Mouse (Mus musculus): Measurements from ENCODE around the gene Smim1. TPM values are rescaled to one million over a fixed set of nuclear protein-coding genes. Genes with fewer than 3 reads are reported as not detected.

Gene Smim1
- polyA plus RNA-seq, 1 experiment from 2014 or later: 104 TPM

GRCm38 (mm10) chr4:154055482-154055881 is 29.5 kb upstream of the Smim1 start:
- no peaks in the 10 kb centered on the region for H3K4me1 ChIP-seq (ENCODE audit: control insufficient read depth, insufficient read depth, low read length)
- no peaks in the 10 kb centered on the region for H3K36me3 ChIP-seq (ENCODE audit: control insufficient read depth, insufficient read depth, low read length)
- no peak overlapping the region for H3K9ac ChIP-seq (ENCODE audit: low read depth, low read length)
- ATAC-seq (replicated peaks; ENCODE audit: insufficient number of reproducible peaks, low FRiP score, low TSS enrichment): no peak
- 72% methylated on average over 7 of the region's 7 CpGs for WGBS (ENCODE audit: insufficient replicate concordance)
- H3K9me3 ChIP-seq (replicated peaks; ENCODE audit: control insufficient read depth, low read length): no peaks in the 10 kb centered on the region
- no peak overlapping the region for H3K27ac ChIP-seq (ENCODE audit: low read depth, low read length)
- H3K4me3 ChIP-seq (ENCODE audit: low read depth, low read length): no peak overlapping the region
- peaks cover 10% of the 10 kb centered on the region for H3K27me3 ChIP-seq (ENCODE audit: control insufficient read depth, insufficient read depth, low read length)
- H3K4me2 ChIP-seq: no peak overlapping the region

GRCm38 (mm10) chr4:154053065-154053464 is 27.0 kb upstream of the Smim1 start:
- ATAC-seq (replicated peaks; ENCODE audit: insufficient number of reproducible peaks, low FRiP score, low TSS enrichment): no peak
- Histone ChIP-seq H3K4me1 (ENCODE audit: control insufficient read depth, insufficient read depth, low read length) (no peaks in the 10 kb centered on the region), H3K27ac (ENCODE audit: low read depth, low read length) (no peak overlapping the region), H3K4me3 (ENCODE audit: low read depth, low read length) (no peak overlapping the region), H3K36me3 (ENCODE audit: control insufficient read depth, insufficient read depth, low read length) (no peaks in the 10 kb centered on the region), H3K9me3 (replicated peaks; ENCODE audit: control insufficient read depth, low read length) (no peaks in the 10 kb centered on the region), H3K9ac (ENCODE audit: low read depth, low read length) (no peak overlapping the region), H3K27me3 (ENCODE audit: control insufficient read depth, insufficient read depth, low read length) (peaks cover 5% of the 10 kb centered on the region), H3K4me2 (no peak overlapping the region)
- WGBS (ENCODE audit: insufficient replicate concordance): 50% methylated on average over 4 of the region's 4 CpGs

- no peaks in the 10 kb centered on the region for H3K36me3 ChIP-seq (ENCODE audit: control insufficient read depth, insufficient read depth, low read length)
- no peak overlapping the region for H3K9ac ChIP-seq (ENCODE audit: low read depth, low read length)
- ATAC-seq (replicated peaks; ENCODE audit: insufficient number of reproducible peaks, low FRiP score, low TSS enrichment): no peak
- no peak overlapping the region for H3K4me3 ChIP-seq (ENCODE audit: low read depth, low read length)
- no peaks in the 10 kb centered on the region for H3K9me3 ChIP-seq (replicated peaks; ENCODE audit: control insufficient read depth, low read length)
- H3K27ac ChIP-seq (ENCODE audit: low read depth, low read length): no peak overlapping the region
- no peaks in the 10 kb centered on the region for H3K4me1 ChIP-seq (ENCODE audit: control insufficient read depth, insufficient read depth, low read length)
- H3K4me2 ChIP-seq: no peak overlapping the region
- WGBS (ENCODE audit: insufficient replicate concordance): 82% methylated on average over 3 of the region's 3 CpGs
- H3K27me3 ChIP-seq (ENCODE audit: control insufficient read depth, insufficient read depth, low read length): no peaks in the 10 kb centered on the region
Measured at GRCm38 (mm10) chr4:154051401-154051800, 25.4 kb upstream of the Smim1 start.

- WGBS (ENCODE audit: insufficient replicate concordance): 62% methylated on average over 5 of the region's 5 CpGs
- Histone ChIP-seq H3K4me3 (ENCODE audit: low read depth, low read length) (no peak overlapping the region), H3K4me1 (ENCODE audit: control insufficient read depth, insufficient read depth, low read length) (no peaks in the 10 kb centered on the region), H3K9me3 (replicated peaks; ENCODE audit: control insufficient read depth, low read length) (no peaks in the 10 kb centered on the region), H3K27ac (ENCODE audit: low read depth, low read length) (no peak overlapping the region), H3K36me3 (ENCODE audit: control insufficient read depth, insufficient read depth, low read length) (no peaks in the 10 kb centered on the region), H3K4me2 (no peak overlapping the region), H3K9ac (ENCODE audit: low read depth, low read length) (no peak overlapping the region), H3K27me3 (ENCODE audit: control insufficient read depth, insufficient read depth, low read length) (0 out of 2 replicates have a peak, but pooled peaks cover 3% of the 10 kb centered on the region)
- ATAC-seq (replicated peaks; ENCODE audit: insufficient number of reproducible peaks, low FRiP score, low TSS enrichment): no peak
Measured at GRCm38 (mm10) chr4:154045837-154046236, 19.8 kb upstream of the Smim1 start.

- H3K4me1 ChIP-seq (ENCODE audit: control insufficient read depth, insufficient read depth, low read length): no peaks in the 10 kb centered on the region
- no peak within 1 kb of the TSS for H3K4me2 ChIP-seq
- H3K27me3 ChIP-seq (ENCODE audit: control insufficient read depth, insufficient read depth, low read length): 0 out of 2 replicates have a peak, but pooled peaks cover 5% of the 10 kb centered on the region
- no peak for ATAC-seq (replicated peaks; ENCODE audit: insufficient number of reproducible peaks, low FRiP score, low TSS enrichment)
- H3K9ac ChIP-seq (ENCODE audit: low read depth, low read length): no peak within 1 kb of the TSS
- H3K9me3 ChIP-seq (replicated peaks; ENCODE audit: control insufficient read depth, low read length): no peaks in the 10 kb centered on the region
- H3K36me3 ChIP-seq (ENCODE audit: control insufficient read depth, insufficient read depth, low read length): no peaks in the 10 kb centered on the region
- no peak within 1 kb of the TSS for H3K4me3 ChIP-seq (ENCODE audit: low read depth, low read length)
- 87% methylated on average over 9 of the region's 9 CpGs for WGBS (ENCODE audit: insufficient replicate concordance)
- no peak within 1 kb of the TSS for H3K27ac ChIP-seq (ENCODE audit: low read depth, low read length)
Measured at GRCm38 (mm10) chr4:154042577-154042976, 16.5 kb upstream of the Smim1 start, which contains the start of gene Ccdc27. Gene Ccdc27 (minus strand): TSS chr4:154042677.

- H3K27ac ChIP-seq (ENCODE audit: low read depth, low read length): no peak overlapping the region
- no peak overlapping the region for H3K4me2 ChIP-seq
- 46% methylated on average over 3 of the region's 3 CpGs for WGBS (ENCODE audit: insufficient replicate concordance)
- H3K9ac ChIP-seq (ENCODE audit: low read depth, low read length): no peak overlapping the region
- H3K4me1 ChIP-seq (ENCODE audit: control insufficient read depth, insufficient read depth, low read length): no peaks in the 10 kb centered on the region
- no peak for ATAC-seq (replicated peaks; ENCODE audit: insufficient number of reproducible peaks, low FRiP score, low TSS enrichment)
- no peaks in the 10 kb centered on the region for H3K36me3 ChIP-seq (ENCODE audit: control insufficient read depth, insufficient read depth, low read length)
- no peaks in the 10 kb centered on the region for H3K9me3 ChIP-seq (replicated peaks; ENCODE audit: control insufficient read depth, low read length)
- no peak overlapping the region for H3K4me3 ChIP-seq (ENCODE audit: low read depth, low read length)
- peaks cover 6% of the 10 kb centered on the region; the same call in 1 of the 2 replicates for H3K27me3 ChIP-seq (ENCODE audit: control insufficient read depth, insufficient read depth, low read length)
Measured at GRCm38 (mm10) chr4:154037123-154037522, 11.1 kb upstream of the Smim1 start.

- ATAC-seq (replicated peaks; ENCODE audit: insufficient number of reproducible peaks, low FRiP score, low TSS enrichment): no peak
- Histone ChIP-seq H3K27me3 (ENCODE audit: control insufficient read depth, insufficient read depth, low read length) (peaks cover 7% of the 10 kb centered on the region; the same call in 1 of the 2 replicates), H3K9ac (ENCODE audit: low read depth, low read length) (no peak overlapping the region), H3K4me1 (ENCODE audit: control insufficient read depth, insufficient read depth, low read length) (peaks cover 27% of the 10 kb centered on the region), H3K4me2 (no peak overlapping the region), H3K4me3 (ENCODE audit: low read depth, low read length) (no peak overlapping the region), H3K27ac (ENCODE audit: low read depth, low read length) (no peak overlapping the region), H3K9me3 (replicated peaks; ENCODE audit: control insufficient read depth, low read length) (no peaks in the 10 kb centered on the region), H3K36me3 (ENCODE audit: control insufficient read depth, insufficient read depth, low read length) (no peaks in the 10 kb centered on the region)
Measured at GRCm38 (mm10) chr4:154028646-154029045, 2.6 kb upstream of the Smim1 start.

- no peak overlapping the region for H3K27ac ChIP-seq (ENCODE audit: low read depth, low read length)
- WGBS (ENCODE audit: insufficient replicate concordance): 77% methylated on average over 7 of the region's 7 CpGs
- H3K9ac ChIP-seq (ENCODE audit: low read depth, low read length): no peak overlapping the region
- H3K36me3 ChIP-seq (ENCODE audit: control insufficient read depth, insufficient read depth, low read length): no peaks in the 10 kb centered on the region
- H3K9me3 ChIP-seq (replicated peaks; ENCODE audit: control insufficient read depth, low read length): no peaks in the 10 kb centered on the region
- peaks cover 33% of the 10 kb centered on the region for H3K4me1 ChIP-seq (ENCODE audit: control insufficient read depth, insufficient read depth, low read length)
- no peak overlapping the region for H3K4me3 ChIP-seq (ENCODE audit: low read depth, low read length)
- H3K4me2 ChIP-seq: no peak overlapping the region
- no peak for ATAC-seq (replicated peaks; ENCODE audit: insufficient number of reproducible peaks, low FRiP score, low TSS enrichment)
- peaks cover 7% of the 10 kb centered on the region; the same call in 1 of the 2 replicates for H3K27me3 ChIP-seq (ENCODE audit: control insufficient read depth, insufficient read depth, low read length)
Measured at GRCm38 (mm10) chr4:154028066-154028465, 2.0 kb upstream of the Smim1 start.

GRCm38 (mm10) chr4:154026441-154026761 is 371 bp upstream of the Smim1 start:
- Histone ChIP-seq H3K9me3 (replicated peaks; ENCODE audit: control insufficient read depth, low read length) (no peaks in the 10 kb centered on the region), H3K4me2 (peak overlapping the region; percentile 77), H3K27me3 (ENCODE audit: control insufficient read depth, insufficient read depth, low read length) (peaks cover 7% of the 10 kb centered on the region; the same call in 1 of the 2 replicates), H3K27ac (ENCODE audit: low read depth, low read length) (no peak overlapping the region), H3K9ac (ENCODE audit: low read depth, low read length) (peak overlapping the region; percentile 75; the same call in 1 of the 2 replicates), H3K4me1 (ENCODE audit: control insufficient read depth, insufficient read depth, low read length) (peaks cover 44% of the 10 kb centered on the region), H3K36me3 (ENCODE audit: control insufficient read depth, insufficient read depth, low read length) (no peaks in the 10 kb centered on the region; the same call in 1 of the 2 replicates), H3K4me3 (ENCODE audit: low read depth, low read length) (peak overlapping the region; percentile 58)
- 34% methylated on average over 2 of the region's 2 CpGs for WGBS (ENCODE audit: insufficient replicate concordance)
- ATAC-seq (replicated peaks; ENCODE audit: insufficient number of reproducible peaks, low FRiP score, low TSS enrichment): no peak
